28 mouse cellular contexts compared by ENCODE assay signal in the genomic region with DNA sequence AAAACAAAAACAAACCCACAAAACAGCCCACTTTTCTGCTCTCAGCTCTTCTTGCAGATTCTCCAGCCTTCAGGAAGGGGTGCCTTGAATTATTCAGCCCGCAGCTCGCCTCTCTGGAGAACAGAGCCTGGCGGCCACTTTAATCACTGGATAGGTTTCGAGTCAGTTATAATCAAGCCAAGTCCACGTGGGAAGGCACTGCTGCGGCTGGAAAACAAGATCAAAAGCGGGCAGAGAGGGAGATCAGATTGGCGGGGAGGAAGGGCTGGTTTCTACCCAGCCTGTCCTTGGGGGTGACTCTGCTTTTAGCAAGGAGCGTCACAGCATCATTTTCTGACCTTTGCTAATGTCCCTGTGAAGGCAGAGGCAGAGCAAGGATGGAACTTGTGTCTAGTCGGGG.
DNase-seq lines count a peak whose midpoint lies in the region; ATAC-seq lines count a peak whose summit lies in the region.
"Had no signal": no experiment of that assay in that cellular context is flagged by ENCODE, and none has a peak within 500 bp of the region (broad histone marks: within the 10 kb centered on the region; RNA-seq: fewer than 3 reads in every experiment).

No protein-coding gene starts in this region.

- H3K9me3 ChIP-seq in midbrain, embryonic 12.5 days = peaks cover 8% of the 10 kb centered on the region
- H3K9me3 ChIP-seq in midbrain, embryonic 10.5 days (replicated peaks) = peaks cover 12% of the 10 kb centered on the region; the same call in 1 of the 2 replicates
- no peaks in the 10 kb centered on the region for H3K9me3 ChIP-seq in embryonic facial prominence, embryonic 11.5 days (replicated peaks; ENCODE audit: control insufficient read depth, low read length)
- peaks cover 4% of the 10 kb centered on the region; the same call in 1 of the 2 replicates for H3K9me3 ChIP-seq in heart, embryonic 11.5 days (replicated peaks; ENCODE audit: control insufficient read depth, low read length)
- H3K9me3 ChIP-seq: hindbrain, embryonic 15.5 days had no signal

- 59% methylated on average over 10 of the region's 10 CpGs for WGBS in midbrain, embryonic 12.5 days
- 79% methylated on average over 10 of the region's 10 CpGs for WGBS in midbrain, embryonic 10.5 days
- 56% methylated on average over 10 of the region's 10 CpGs for WGBS in embryonic facial prominence, embryonic 11.5 days
- WGBS in heart, embryonic 11.5 days (ENCODE audit: insufficient replicate concordance) = 59% methylated on average over 10 of the region's 10 CpGs

- H3K9ac ChIP-seq in midbrain, embryonic 12.5 days (replicated peaks) = no peak overlapping the region
- H3K9ac ChIP-seq in embryonic facial prominence, embryonic 11.5 days (replicated peaks; ENCODE audit: low read length) = no peak overlapping the region
- H3K9ac ChIP-seq in heart, embryonic 11.5 days (ENCODE audit: low read depth, low read length) = no peak overlapping the region
- H3K9ac ChIP-seq: heart, embryonic 12.5 days; hindbrain, embryonic 15.5 days; limb, embryonic 13.5 days; liver, postnatal 0 days had no signal

- H3K27me3 ChIP-seq in midbrain, embryonic 12.5 days = peaks cover 23% of the 10 kb centered on the region
- no peaks in the 10 kb centered on the region; the same call in 1 of the 2 replicates for H3K27me3 ChIP-seq in midbrain, embryonic 10.5 days (ENCODE audit: low read depth, poor library complexity, severe bottlenecking)
- no peaks in the 10 kb centered on the region for H3K27me3 ChIP-seq in embryonic facial prominence, embryonic 11.5 days (ENCODE audit: control insufficient read depth, insufficient read depth, low read length)
- peaks cover 10% of the 10 kb centered on the region for H3K27me3 ChIP-seq in heart, embryonic 11.5 days (ENCODE audit: control insufficient read depth, insufficient read depth, low read length)
- H3K27me3 ChIP-seq: hindbrain, embryonic 15.5 days had no signal

- no peak overlapping the region for H3K4me2 ChIP-seq in midbrain, embryonic 12.5 days (replicated peaks)
- no peak overlapping the region for H3K4me2 ChIP-seq in embryonic facial prominence, embryonic 11.5 days (ENCODE audit: low read depth, low read length)
- no peak overlapping the region for H3K4me2 ChIP-seq in heart, embryonic 11.5 days
- H3K4me2 ChIP-seq: heart, embryonic 12.5 days; hindbrain, embryonic 15.5 days; limb, embryonic 13.5 days; liver, embryonic 11.5 days had no signal

- H3K4me1 ChIP-seq in midbrain, embryonic 12.5 days = 0 out of 2 replicates have a peak, but pooled peaks cover 2% of the 10 kb centered on the region
- no peaks in the 10 kb centered on the region for H3K4me1 ChIP-seq in midbrain, embryonic 10.5 days
- peaks cover 3% of the 10 kb centered on the region; the same call in 1 of the 2 replicates for H3K4me1 ChIP-seq in embryonic facial prominence, embryonic 11.5 days (ENCODE audit: control insufficient read depth, insufficient read depth, low read length)
- H3K4me1 ChIP-seq in heart, embryonic 11.5 days (ENCODE audit: control insufficient read depth, insufficient read depth, low read length) = no peaks in the 10 kb centered on the region
- H3K4me1 ChIP-seq: heart, embryonic 12.5 days; hindbrain, embryonic 15.5 days had no signal

- no peak for ATAC-seq in midbrain, embryonic 12.5 days (ENCODE audit: low FRiP score, low read depth)
- ATAC-seq in embryonic facial prominence, embryonic 11.5 days (replicated peaks; ENCODE audit: insufficient number of reproducible peaks, low FRiP score, low TSS enrichment, low read depth) = no peak
- ATAC-seq in heart, embryonic 11.5 days (replicated peaks; ENCODE audit: insufficient number of reproducible peaks, low FRiP score, low TSS enrichment) = no peak
- ATAC-seq: forebrain, embryonic 14.5 days; inflammation-experienced regulatory T-cells, adult 6 months; liver, postnatal 0 days; Patski had no signal

- no peaks in the 10 kb centered on the region for H3K36me3 ChIP-seq in midbrain, embryonic 12.5 days
- H3K36me3 ChIP-seq in midbrain, embryonic 10.5 days = no peaks in the 10 kb centered on the region
- H3K36me3 ChIP-seq in embryonic facial prominence, embryonic 11.5 days (replicated peaks; ENCODE audit: control insufficient read depth, insufficient read depth, low read depth, low read length) = no peaks in the 10 kb centered on the region
- no peaks in the 10 kb centered on the region for H3K36me3 ChIP-seq in heart, embryonic 11.5 days (ENCODE audit: control insufficient read depth, insufficient read depth, low read length)
- H3K36me3 ChIP-seq: heart, embryonic 12.5 days; hindbrain, embryonic 15.5 days; limb, embryonic 13.5 days had no signal

- DNase-seq in midbrain, embryonic 10.5 days (ENCODE audit: low spot score) = no peak
- peak; percentile 78 for DNase-seq in adrenal gland, adult 2 months
- DNase-seq in adrenal gland, postnatal 14 days = peak; percentile 71
- peak; percentile 46 for DNase-seq in embryonic facial prominence, embryonic 11.5 days (ENCODE audit: low spot score)
- DNase-seq in kidney, postnatal 14 days = no peak
- DNase-seq: cerebellum, adult 2 months; cerebellum, postnatal 14 days; gastrocnemius, postnatal 36 days; heart, adult 18-20 months; heart, postnatal 4 days; kidney, adult 11 months; kidney, postnatal 25 days; liver, postnatal 0 days; lung, postnatal 36 days; right cerebral cortex, postnatal 4 days; thymus, adult 2 months; thymus, postnatal 36 days had no signal

- H3K27ac ChIP-seq in midbrain, embryonic 12.5 days (replicated peaks) = 0 out of 2 replicates have a peak overlapping the region, but pooled peaks have one; percentile 15
- no peak overlapping the region for H3K27ac ChIP-seq in midbrain, embryonic 10.5 days (replicated peaks)
- H3K27ac ChIP-seq in embryonic facial prominence, embryonic 11.5 days (replicated peaks; ENCODE audit: low read depth, low read length) = no peak overlapping the region
- no peak overlapping the region for H3K27ac ChIP-seq in heart, embryonic 11.5 days (ENCODE audit: low read depth, low read length)
- H3K27ac ChIP-seq: hindbrain, embryonic 15.5 days; layer of hippocampus, adult 2 months; left cerebral cortex, adult 2 months; limb, embryonic 13.5 days had no signal

- H3K4me3 ChIP-seq in midbrain, embryonic 12.5 days = no peak overlapping the region
- H3K4me3 ChIP-seq in midbrain, embryonic 10.5 days = no peak overlapping the region
- H3K4me3 ChIP-seq in embryonic facial prominence, embryonic 11.5 days (ENCODE audit: low read depth, low read length) = no peak overlapping the region
- H3K4me3 ChIP-seq in heart, embryonic 11.5 days (ENCODE audit: low read depth, low read length) = no peak overlapping the region
- H3K4me3 ChIP-seq: heart, embryonic 12.5 days; hindbrain, embryonic 15.5 days; layer of hippocampus, adult 2 months; left cerebral cortex, adult 2 months; limb, embryonic 13.5 days had no signal

Comparison
In these comparisons a context has a peak if more than half of its experiments do, and no peak if none do; other contexts are left out.
1. DNase-seq: peak in adrenal gland, adult 2 months (single experiment), adrenal gland, postnatal 14 days (single experiment) and embryonic facial prominence, embryonic 11.5 days (single experiment); none in midbrain, embryonic 10.5 days (single experiment) and kidney, postnatal 14 days (single experiment).